Mouse (Mus musculus): Measurements from ENCODE around the gene Slc30a7. TPM values are rescaled to one million over a fixed set of nuclear protein-coding genes. Genes with fewer than 3 reads are reported as not detected.

Slc30a7 gene
- 19.9 and 25.6 TPM in 2 replicates for polyA plus RNA-seq (2014; fragmentation: Nextera tagmentation; extraction: Ambion mirVana)

DNA sequence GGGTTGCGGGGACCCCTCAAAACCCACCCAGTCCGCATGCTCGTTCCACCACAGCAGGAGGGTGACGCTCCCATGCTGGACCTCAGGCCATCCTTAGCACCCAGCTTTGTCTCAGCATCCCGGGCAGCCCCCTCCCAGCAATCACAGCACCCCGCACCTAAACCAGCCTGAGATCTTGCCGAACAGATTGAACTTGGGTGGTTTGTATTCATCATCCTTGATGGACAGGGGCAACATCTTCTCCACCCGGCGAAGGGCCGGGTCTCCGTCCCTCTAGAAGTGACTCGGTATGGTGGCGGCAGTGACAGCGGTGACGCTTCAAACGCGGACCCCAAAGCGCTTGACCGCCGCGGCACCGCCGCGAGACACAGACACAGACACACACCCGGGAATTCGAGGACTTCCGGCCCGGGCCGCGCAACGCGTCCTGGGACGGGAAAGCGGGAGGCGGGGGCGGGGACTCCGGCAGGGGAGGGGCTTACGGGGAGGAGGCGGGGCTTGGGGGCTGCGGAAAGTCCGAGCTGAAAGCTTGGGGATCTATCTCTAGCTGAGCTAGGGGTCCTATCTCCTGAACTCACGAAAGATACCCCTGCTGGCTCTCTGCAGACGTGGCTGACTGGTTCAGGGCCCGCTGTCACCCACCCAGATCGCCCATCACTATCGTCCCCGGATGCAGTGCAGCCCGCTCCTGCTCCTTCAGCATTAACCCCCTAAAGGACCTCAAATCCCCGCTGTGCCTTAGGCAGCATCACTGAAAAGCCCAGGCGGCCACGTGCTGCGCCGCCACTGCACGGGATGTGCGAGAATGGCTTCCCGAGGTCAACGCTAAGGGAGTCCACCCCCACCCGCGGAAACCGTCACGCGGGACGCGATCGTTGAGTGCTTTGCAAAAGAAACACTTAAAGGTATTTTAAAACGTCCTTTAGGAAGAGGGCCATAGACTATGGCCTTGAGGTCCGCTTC lies at the start of gene Slc30a7, which contains the start of gene Extl2:
Gene Slc30a7, minus strand, starts transcription at position 429 of the 963 bp plus-strand sequence.
Gene Extl2, plus strand, starts transcription at position 485 of the 963 bp plus-strand sequence.
- Histone ChIP-seq H3K4me2 (ENCODE audit: low read length) (peak within 1 kb of the TSS; percentile 96), H3K9ac (ENCODE audit: low read length) (peak within 1 kb of the TSS; percentile 97), H3K27ac (replicated peaks in 1 of 2; ENCODE audit: control insufficient read depth in 1 of 2, insufficient read depth in 1 of 2, low read depth in 2 of 2, low read length in 2 of 2) (peak within 1 kb of the TSS; percentile 81 to 92), H3K27me3 (ENCODE audit: control insufficient read depth, insufficient read depth, low read length) (no peaks in the 10 kb centered on the region), H3K4me1 (ENCODE audit: control insufficient read depth in 2 of 2, insufficient read depth in 2 of 2, low read length in 2 of 2) (peaks cover 2 to 6% of the 10 kb centered on the region in 2 experiments; a peak in 2 of 4 replicates), H3K36me3 (ENCODE audit: control insufficient read depth, insufficient read depth, low read length) (peaks cover 28% of the 10 kb centered on the region), H3K4me3 (ENCODE audit: control insufficient read depth in 1 of 2, insufficient read depth in 1 of 2, low read depth in 1 of 2, low read length in 2 of 2) (peak within 1 kb of the TSS; percentile 91 to 95), H3K9me3 (ENCODE audit: control insufficient read depth, low read length) (no peaks in the 10 kb centered on the region)
- ATAC-seq (ENCODE audit: insufficient number of reproducible peaks, insufficient read depth, low FRiP score, low read depth), result peak; percentile 83
- WGBS, result under 1% methylated on average over 67 of the region's 67 CpGs

DNA sequence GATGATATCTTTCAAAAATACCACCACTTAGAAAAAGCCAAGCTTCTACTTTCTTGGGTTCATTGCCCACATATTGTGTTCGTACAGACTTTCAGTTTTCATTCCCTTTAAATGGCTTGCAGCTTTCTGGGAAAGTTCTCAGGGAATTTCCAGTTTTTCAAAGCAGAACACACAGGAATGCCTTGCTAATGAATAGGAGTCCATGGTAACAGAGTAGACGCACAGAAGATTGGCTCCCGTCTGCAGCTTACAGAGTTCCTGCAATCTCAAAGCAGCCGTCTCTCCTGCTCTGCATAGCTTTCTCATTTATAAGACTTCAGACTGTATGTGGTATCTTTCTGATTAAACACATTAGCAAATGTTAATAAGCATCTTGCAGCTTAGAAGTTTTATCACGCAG lies 39.8 kb upstream of the Slc30a7 start:
- H3K4me1 ChIP-seq (ENCODE audit: control insufficient read depth in 2 of 2, insufficient read depth in 2 of 2, low read length in 2 of 2), result no peaks in the 10 kb centered on the region
- H3K9me3 ChIP-seq (ENCODE audit: control insufficient read depth, low read length), result no peaks in the 10 kb centered on the region
- no peak overlapping the region for H3K4me2 ChIP-seq (ENCODE audit: low read length)
- ATAC-seq (ENCODE audit: insufficient number of reproducible peaks, insufficient read depth, low FRiP score, low read depth), result no peak
- WGBS, result 55% methylated on average over 5 of the region's 5 CpGs
- H3K9ac ChIP-seq (ENCODE audit: low read length), result no peak overlapping the region
- no peak overlapping the region for H3K4me3 ChIP-seq (ENCODE audit: control insufficient read depth in 1 of 2, insufficient read depth in 1 of 2, low read depth in 1 of 2, low read length in 2 of 2)
- no peaks in the 10 kb centered on the region for H3K36me3 ChIP-seq (ENCODE audit: control insufficient read depth, insufficient read depth, low read length)
- no peaks in the 10 kb centered on the region for H3K27me3 ChIP-seq (ENCODE audit: control insufficient read depth, insufficient read depth, low read length)
- H3K27ac ChIP-seq (replicated peaks in 1 of 2; ENCODE audit: control insufficient read depth in 1 of 2, insufficient read depth in 1 of 2, low read depth in 2 of 2, low read length in 2 of 2), result no peak overlapping the region

DNA sequence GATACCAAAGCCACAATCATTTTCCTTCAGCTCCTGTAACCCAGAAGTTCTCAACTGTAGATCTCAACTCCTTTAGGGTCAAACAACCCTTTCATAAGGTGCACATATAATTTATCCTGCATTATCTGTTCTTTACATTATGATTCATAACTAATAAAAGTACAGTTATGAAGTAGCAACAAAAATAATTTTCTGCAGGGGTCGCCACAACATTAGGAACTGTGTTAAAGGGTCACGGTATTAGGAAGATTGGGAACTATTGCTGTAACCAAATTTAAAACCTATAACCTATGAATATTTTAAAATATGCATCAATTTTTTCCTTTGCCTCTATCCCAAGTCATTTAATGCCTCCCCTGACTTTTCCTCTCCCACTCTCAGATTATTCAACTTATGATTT lies 38.8 kb upstream of the Slc30a7 start:
- Histone ChIP-seq H3K4me3 (ENCODE audit: control insufficient read depth in 1 of 2, insufficient read depth in 1 of 2, low read depth in 1 of 2, low read length in 2 of 2) (no peak overlapping the region), H3K4me1 (ENCODE audit: control insufficient read depth in 2 of 2, insufficient read depth in 2 of 2, low read length in 2 of 2) (no peaks in the 10 kb centered on the region), H3K9me3 (ENCODE audit: control insufficient read depth, low read length) (no peaks in the 10 kb centered on the region), H3K36me3 (ENCODE audit: control insufficient read depth, insufficient read depth, low read length) (no peaks in the 10 kb centered on the region), H3K4me2 (ENCODE audit: low read length) (no peak overlapping the region), H3K9ac (ENCODE audit: low read length) (no peak overlapping the region), H3K27ac (replicated peaks in 1 of 2; ENCODE audit: control insufficient read depth in 1 of 2, insufficient read depth in 1 of 2, low read depth in 2 of 2, low read length in 2 of 2) (no peak overlapping the region), H3K27me3 (ENCODE audit: control insufficient read depth, insufficient read depth, low read length) (no peaks in the 10 kb centered on the region)
- no peak for ATAC-seq (ENCODE audit: insufficient number of reproducible peaks, insufficient read depth, low FRiP score, low read depth)
- WGBS, result 67% methylated on average over 2 of the region's 2 CpGs

DNA sequence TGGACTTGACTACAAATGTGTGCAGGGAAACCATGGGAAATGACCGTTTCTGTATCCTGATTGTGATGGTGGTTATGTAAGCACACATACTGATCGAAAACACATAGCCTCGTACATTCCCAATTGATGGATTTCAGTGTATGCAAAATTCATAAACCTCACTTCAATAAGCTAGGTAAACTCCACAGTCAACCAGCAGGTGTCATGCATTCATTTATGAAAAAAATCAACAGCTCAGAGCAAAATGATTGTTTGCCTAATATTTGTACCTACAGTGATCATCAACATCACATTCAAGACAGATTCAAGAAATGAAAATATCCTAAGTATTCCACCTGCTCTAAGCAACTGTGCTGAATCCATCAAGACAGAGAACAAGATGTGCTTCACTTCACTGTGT lies 33.6 kb upstream of the Slc30a7 start:
- ATAC-seq (ENCODE audit: insufficient number of reproducible peaks, insufficient read depth, low FRiP score, low read depth), result no peak
- H3K4me3 ChIP-seq (ENCODE audit: control insufficient read depth in 1 of 2, insufficient read depth in 1 of 2, low read depth in 1 of 2, low read length in 2 of 2), result no peak overlapping the region
- H3K9me3 ChIP-seq (ENCODE audit: control insufficient read depth, low read length), result no peaks in the 10 kb centered on the region
- H3K9ac ChIP-seq (ENCODE audit: low read length), result no peak overlapping the region
- WGBS, result 70% methylated on average over 3 of the region's 3 CpGs
- no peak overlapping the region for H3K27ac ChIP-seq (replicated peaks in 1 of 2; ENCODE audit: control insufficient read depth in 1 of 2, insufficient read depth in 1 of 2, low read depth in 2 of 2, low read length in 2 of 2)
- H3K27me3 ChIP-seq (ENCODE audit: control insufficient read depth, insufficient read depth, low read length), result no peaks in the 10 kb centered on the region
- H3K36me3 ChIP-seq (ENCODE audit: control insufficient read depth, insufficient read depth, low read length), result no peaks in the 10 kb centered on the region
- H3K4me1 ChIP-seq (ENCODE audit: control insufficient read depth in 2 of 2, insufficient read depth in 2 of 2, low read length in 2 of 2), result no peaks in the 10 kb centered on the region
- H3K4me2 ChIP-seq (ENCODE audit: low read length), result no peak overlapping the region

DNA sequence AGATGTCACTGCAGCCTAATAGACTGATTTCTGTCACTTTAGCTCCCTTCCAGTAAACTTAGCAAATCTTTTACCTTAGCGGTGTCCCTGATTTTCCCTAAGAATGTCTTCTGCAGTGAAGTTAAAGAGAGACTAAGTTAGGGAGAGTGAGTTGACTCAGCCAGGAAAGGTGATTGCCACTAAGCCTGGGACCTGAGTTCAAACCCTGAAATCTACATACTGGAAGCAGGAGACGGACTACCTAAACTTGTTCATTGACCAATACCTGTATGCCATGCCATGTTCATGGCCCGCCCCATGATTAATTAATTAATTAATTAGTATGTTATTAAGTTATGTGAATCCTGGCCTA lies 26.6 kb upstream of the Slc30a7 start:
- no peak overlapping the region for H3K4me2 ChIP-seq (ENCODE audit: low read length)
- WGBS, result 56% methylated on average over 3 of the region's 3 CpGs
- no peaks in the 10 kb centered on the region for H3K27me3 ChIP-seq (ENCODE audit: control insufficient read depth, insufficient read depth, low read length)
- no peak overlapping the region for H3K27ac ChIP-seq (replicated peaks in 1 of 2; ENCODE audit: control insufficient read depth in 1 of 2, insufficient read depth in 1 of 2, low read depth in 2 of 2, low read length in 2 of 2)
- no peak for ATAC-seq (ENCODE audit: insufficient number of reproducible peaks, insufficient read depth, low FRiP score, low read depth)
- H3K4me1 ChIP-seq (ENCODE audit: control insufficient read depth in 2 of 2, insufficient read depth in 2 of 2, low read length in 2 of 2), result 0 out of 4 replicates have a peak, but pooled peaks cover 0 to 3% of the 10 kb centered on the region in 2 experiments
- no peak overlapping the region for H3K4me3 ChIP-seq (ENCODE audit: control insufficient read depth in 1 of 2, insufficient read depth in 1 of 2, low read depth in 1 of 2, low read length in 2 of 2)
- no peaks in the 10 kb centered on the region for H3K36me3 ChIP-seq (ENCODE audit: control insufficient read depth, insufficient read depth, low read length)
- no peak overlapping the region for H3K9ac ChIP-seq (ENCODE audit: low read length)
- H3K9me3 ChIP-seq (ENCODE audit: control insufficient read depth, low read length), result no peaks in the 10 kb centered on the region

DNA sequence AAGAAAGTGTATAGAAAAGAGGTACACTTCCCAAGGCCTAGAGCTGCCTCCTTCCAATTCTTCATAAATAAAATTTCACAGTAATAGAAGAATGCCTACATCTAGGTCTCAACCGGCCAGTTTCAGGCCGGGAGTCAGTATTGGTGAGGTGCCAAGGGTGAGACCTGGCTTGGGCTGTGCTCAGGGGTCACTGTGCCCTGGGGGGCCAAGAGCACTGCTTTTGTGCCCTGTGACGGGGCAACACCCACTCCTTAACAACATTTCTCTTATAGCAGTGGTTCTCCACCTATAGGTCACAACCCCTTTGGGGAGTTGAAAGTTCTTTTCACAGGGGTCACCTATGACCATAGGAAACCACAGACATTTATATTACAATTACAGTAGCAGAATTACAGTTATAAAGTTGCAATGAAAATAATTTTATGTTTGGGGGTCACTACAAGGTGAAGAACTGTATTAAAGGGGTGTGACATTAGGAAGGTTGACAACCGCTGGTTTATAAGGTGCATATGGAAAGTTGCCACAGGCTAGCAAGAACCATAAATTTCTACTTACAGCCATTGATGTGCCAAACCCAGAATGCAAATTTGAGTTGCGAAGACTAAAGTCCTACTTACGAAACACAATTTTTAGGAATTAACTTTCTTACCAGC lies 26.1 kb upstream of the Slc30a7 start:
- 56% methylated on average over 6 of the region's 6 CpGs for WGBS
- Histone ChIP-seq H3K4me3 (ENCODE audit: control insufficient read depth in 1 of 2, insufficient read depth in 1 of 2, low read depth in 1 of 2, low read length in 2 of 2) (no peak overlapping the region), H3K27me3 (ENCODE audit: control insufficient read depth, insufficient read depth, low read length) (no peaks in the 10 kb centered on the region), H3K36me3 (ENCODE audit: control insufficient read depth, insufficient read depth, low read length) (no peaks in the 10 kb centered on the region), H3K4me2 (ENCODE audit: low read length) (no peak overlapping the region), H3K9ac (ENCODE audit: low read length) (no peak overlapping the region), H3K27ac (replicated peaks in 1 of 2; ENCODE audit: control insufficient read depth in 1 of 2, insufficient read depth in 1 of 2, low read depth in 2 of 2, low read length in 2 of 2) (no peak overlapping the region), H3K9me3 (ENCODE audit: control insufficient read depth, low read length) (no peaks in the 10 kb centered on the region), H3K4me1 (ENCODE audit: control insufficient read depth in 2 of 2, insufficient read depth in 2 of 2, low read length in 2 of 2) (0 out of 4 replicates have a peak, but pooled peaks cover 0 to 3% of the 10 kb centered on the region in 2 experiments)
- ATAC-seq (ENCODE audit: insufficient number of reproducible peaks, insufficient read depth, low FRiP score, low read depth), result no peak; the same call in 1 of the 2 replicates

DNA sequence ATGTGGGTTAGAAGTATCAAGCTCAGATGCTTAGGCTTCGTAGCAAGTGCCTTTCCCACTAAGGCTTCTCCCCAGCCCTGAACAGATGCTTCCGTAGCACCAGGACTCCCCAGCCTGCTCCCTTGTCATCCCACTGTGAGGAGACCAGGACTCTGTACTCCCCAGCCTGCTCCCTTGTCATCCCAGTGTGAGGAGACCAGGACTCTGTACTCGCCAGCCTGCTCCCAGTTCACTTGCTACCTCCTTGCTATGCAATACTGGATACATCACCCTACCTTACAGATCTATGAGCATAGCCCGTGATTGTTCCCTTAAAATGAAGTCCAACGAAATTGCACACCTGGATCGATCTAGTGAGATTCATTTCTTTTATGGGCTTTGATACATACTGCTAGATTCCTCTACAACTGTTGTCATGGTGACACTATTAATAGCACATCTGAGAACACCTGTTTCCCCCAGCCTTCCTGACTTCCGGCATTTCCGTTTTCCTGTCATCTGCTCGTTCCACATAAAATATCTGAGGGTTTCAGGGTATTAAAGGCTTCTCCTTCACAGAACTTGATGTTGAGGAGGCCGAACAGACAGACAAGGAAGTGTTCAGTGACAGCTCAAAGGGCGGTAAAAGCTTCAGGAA lies 23.1 kb upstream of the Slc30a7 start:
- H3K4me1 ChIP-seq (ENCODE audit: control insufficient read depth in 2 of 2, insufficient read depth in 2 of 2, low read length in 2 of 2), result 0 out of 4 replicates have a peak, but pooled peaks cover 0 to 9% of the 10 kb centered on the region in 2 experiments
- 59% methylated on average over 11 of the region's 11 CpGs for WGBS
- H3K36me3 ChIP-seq (ENCODE audit: control insufficient read depth, insufficient read depth, low read length), result peaks cover 14% of the 10 kb centered on the region
- H3K9me3 ChIP-seq (ENCODE audit: control insufficient read depth, low read length), result no peaks in the 10 kb centered on the region
- H3K4me3 ChIP-seq (ENCODE audit: control insufficient read depth in 1 of 2, insufficient read depth in 1 of 2, low read depth in 1 of 2, low read length in 2 of 2), result no peak overlapping the region
- no peak overlapping the region for H3K9ac ChIP-seq (ENCODE audit: low read length)
- H3K4me2 ChIP-seq (ENCODE audit: low read length), result no peak overlapping the region
- no peak overlapping the region for H3K27ac ChIP-seq (replicated peaks in 1 of 2; ENCODE audit: control insufficient read depth in 1 of 2, insufficient read depth in 1 of 2, low read depth in 2 of 2, low read length in 2 of 2)
- no peaks in the 10 kb centered on the region for H3K27me3 ChIP-seq (ENCODE audit: control insufficient read depth, insufficient read depth, low read length)
- no peak for ATAC-seq (ENCODE audit: insufficient number of reproducible peaks, insufficient read depth, low FRiP score, low read depth)

All from heart, embryonic 14.5 days (tissue).